Mouse (Mus musculus): ENCODE results near the gene Casr. TPM values are rescaled to one million over a fixed set of nuclear protein-coding genes. Genes with fewer than 3 reads are reported as not detected.

Casr gene
- polyA plus RNA-seq, 1 experiment from 2014 or later: 0.10 TPM

DNA sequence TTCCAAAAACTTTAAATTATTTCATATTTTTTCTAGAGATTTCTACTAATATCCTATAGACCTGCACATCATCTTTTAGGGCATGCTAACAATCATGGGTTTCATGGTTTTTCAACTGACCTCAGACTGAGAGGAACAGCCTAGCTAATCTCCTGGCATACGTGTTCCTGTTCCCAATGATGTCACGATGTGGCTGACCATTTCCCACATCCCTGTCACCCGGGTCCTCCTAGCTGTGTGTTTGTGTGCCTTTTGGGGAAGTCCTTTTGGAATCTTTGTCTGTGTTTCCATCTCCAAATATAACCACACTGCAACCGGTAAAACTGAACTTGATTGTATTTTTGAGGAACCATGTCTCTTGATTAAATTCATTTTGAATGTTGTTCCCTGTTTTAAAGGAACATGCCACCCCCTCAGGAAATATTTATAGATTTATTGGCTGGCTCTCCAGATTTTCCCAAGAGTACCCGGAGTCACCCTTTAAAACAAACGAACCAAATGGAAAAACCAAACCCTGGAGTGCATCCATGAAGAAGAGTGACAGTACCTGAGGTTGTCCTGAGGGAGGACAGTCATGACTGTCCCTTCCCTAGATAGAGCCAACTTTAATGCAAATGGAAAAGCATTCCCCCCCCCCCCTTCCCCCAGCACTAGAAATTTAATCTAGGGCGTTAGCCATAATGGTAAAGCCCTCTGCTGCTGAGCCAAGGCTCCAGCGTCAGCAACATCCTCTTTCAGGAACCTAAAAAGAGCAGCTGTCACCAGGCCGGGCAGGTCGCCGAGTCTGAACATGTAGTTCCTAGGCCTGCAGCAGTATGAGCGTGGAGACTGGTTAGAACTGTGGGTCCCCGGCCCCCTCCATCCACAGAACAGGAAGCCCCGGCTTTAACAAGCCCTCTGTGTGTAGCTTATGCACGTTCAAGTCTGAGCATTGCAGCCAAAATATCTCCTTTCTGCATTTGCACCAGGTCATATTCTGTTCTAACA, 31.1 kb downstream of the Casr start:
- no peaks in the 10 kb centered on the region for H3K27me3 ChIP-seq (ENCODE audit: control insufficient read depth, insufficient read depth, low read length)
- no peak overlapping the region for H3K9ac ChIP-seq (ENCODE audit: low read length)
- DNase-seq (ENCODE audit: low spot score) (no peak), ATAC-seq (ENCODE audit: low FRiP score, low TSS enrichment) (no peak)
- H3K4me3 ChIP-seq (ENCODE audit: low read depth, low read length): no peak overlapping the region
- WGBS: 49% methylated on average over 15 of the region's 15 CpGs
- no peak overlapping the region for H3K4me2 ChIP-seq (replicated peaks; ENCODE audit: low read depth)
- no peaks in the 10 kb centered on the region for H3K36me3 ChIP-seq (ENCODE audit: control insufficient read depth, insufficient read depth, low read length)
- no peaks in the 10 kb centered on the region for H3K4me1 ChIP-seq (replicated peaks; ENCODE audit: control insufficient read depth, insufficient read depth)
- no peaks in the 10 kb centered on the region for H3K9me3 ChIP-seq (ENCODE audit: control insufficient read depth, low read length)
- H3K27ac ChIP-seq (replicated peaks): 0 out of 2 replicates have a peak overlapping the region, but pooled peaks have one; percentile 13
- TF ChIP-seq EP300 (optimal IDR thresholded peaks at IDR 0.05): no peak
- TF ChIP-seq CTCF (IDR thresholded peaks at IDR 0.05; ENCODE audit: low read depth): no peak

DNA sequence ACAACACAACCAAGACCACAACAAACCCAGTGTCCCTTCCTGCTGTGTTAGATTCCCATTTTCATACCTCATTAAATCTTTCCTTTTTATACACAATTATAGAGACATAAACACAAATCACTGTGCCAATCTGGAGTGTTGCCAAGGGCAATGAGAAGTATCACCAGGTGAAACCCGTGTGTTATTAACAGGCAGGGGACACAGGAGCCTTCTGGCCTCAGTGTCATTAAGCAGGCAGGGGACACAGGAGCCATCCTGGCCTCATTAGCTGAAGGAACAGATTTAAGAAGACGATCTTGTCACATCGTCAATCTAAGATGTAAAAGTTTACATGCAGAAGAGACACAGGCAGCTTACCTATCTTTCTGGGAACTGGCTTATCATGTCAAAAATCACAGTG, 33.1 kb downstream of the Casr start:
- no peak overlapping the region for H3K4me3 ChIP-seq (ENCODE audit: low read depth, low read length)
- no peaks in the 10 kb centered on the region for H3K4me1 ChIP-seq (replicated peaks; ENCODE audit: control insufficient read depth, insufficient read depth)
- TF ChIP-seq EP300 (optimal IDR thresholded peaks at IDR 0.05) (no peak), CTCF (IDR thresholded peaks at IDR 0.05; ENCODE audit: low read depth) (no peak)
- H3K9ac ChIP-seq (ENCODE audit: low read length): no peak overlapping the region
- H3K36me3 ChIP-seq (ENCODE audit: control insufficient read depth, insufficient read depth, low read length): no peaks in the 10 kb centered on the region
- H3K9me3 ChIP-seq (ENCODE audit: control insufficient read depth, low read length): no peaks in the 10 kb centered on the region
- no peak for DNase-seq (ENCODE audit: low spot score)
- H3K27me3 ChIP-seq (ENCODE audit: control insufficient read depth, insufficient read depth, low read length): no peaks in the 10 kb centered on the region
- no peak overlapping the region for H3K27ac ChIP-seq (replicated peaks)
- no peak overlapping the region for H3K4me2 ChIP-seq (replicated peaks; ENCODE audit: low read depth)
- ATAC-seq (ENCODE audit: low FRiP score, low TSS enrichment): no peak
- 75% methylated on average over 3 of the region's 3 CpGs for WGBS

- no peak overlapping the region for H3K27ac ChIP-seq (replicated peaks)
- no peak overlapping the region for H3K4me3 ChIP-seq (ENCODE audit: low read depth, low read length)
- ATAC-seq (ENCODE audit: low FRiP score, low TSS enrichment) (no peak), DNase-seq (ENCODE audit: low spot score) (no peak)
- no peak overlapping the region for H3K4me2 ChIP-seq (replicated peaks; ENCODE audit: low read depth)
- H3K9ac ChIP-seq (ENCODE audit: low read length): no peak overlapping the region
- 54% methylated on average over 6 of the region's 6 CpGs for WGBS
- no peaks in the 10 kb centered on the region for H3K9me3 ChIP-seq (ENCODE audit: control insufficient read depth, low read length)
- H3K27me3 ChIP-seq (ENCODE audit: control insufficient read depth, insufficient read depth, low read length): no peaks in the 10 kb centered on the region
- no peaks in the 10 kb centered on the region for H3K4me1 ChIP-seq (replicated peaks; ENCODE audit: control insufficient read depth, insufficient read depth)
- H3K36me3 ChIP-seq (ENCODE audit: control insufficient read depth, insufficient read depth, low read length): no peaks in the 10 kb centered on the region
- TF ChIP-seq EP300 (optimal IDR thresholded peaks at IDR 0.05): no peak
- TF ChIP-seq CTCF (IDR thresholded peaks at IDR 0.05; ENCODE audit: low read depth): no peak
These were observed 35.2 kb downstream of the Casr start for GRCm38 (mm10) chr16:36526596-36527282.

GRCm38 (mm10) chr16:36523095-36523494, 38.8 kb downstream of the Casr start:
- DNase-seq (ENCODE audit: low spot score) (no peak), ATAC-seq (ENCODE audit: low FRiP score, low TSS enrichment) (no peak)
- Histone ChIP-seq H3K9ac (ENCODE audit: low read length) (no peak overlapping the region), H3K4me2 (replicated peaks; ENCODE audit: low read depth) (no peak overlapping the region), H3K4me1 (replicated peaks; ENCODE audit: control insufficient read depth, insufficient read depth) (no peaks in the 10 kb centered on the region), H3K27ac (replicated peaks) (no peak overlapping the region), H3K9me3 (ENCODE audit: control insufficient read depth, low read length) (no peaks in the 10 kb centered on the region), H3K4me3 (ENCODE audit: low read depth, low read length) (no peak overlapping the region), H3K27me3 (ENCODE audit: control insufficient read depth, insufficient read depth, low read length) (no peaks in the 10 kb centered on the region), H3K36me3 (ENCODE audit: control insufficient read depth, insufficient read depth, low read length) (no peaks in the 10 kb centered on the region)
- TF ChIP-seq CTCF (IDR thresholded peaks at IDR 0.05; ENCODE audit: low read depth) (no peak), EP300 (optimal IDR thresholded peaks at IDR 0.05) (no peak)
- 74% methylated on average over 5 of the region's 5 CpGs for WGBS

- Histone ChIP-seq H3K9ac (ENCODE audit: low read length) (no peak overlapping the region), H3K36me3 (ENCODE audit: control insufficient read depth, insufficient read depth, low read length) (no peaks in the 10 kb centered on the region)
- WGBS: 63% methylated on average over 2 of the region's 2 CpGs
These were observed 45.6 kb downstream of the Casr start for GRCm38 (mm10) chr16:36516355-36516754.

More at GRCm38 (mm10) chr16:36516355-36516754, 45.6 kb downstream of the Casr start:
- Histone ChIP-seq H3K4me3 (ENCODE audit: low read depth, low read length) (no peak overlapping the region), H3K4me1 (replicated peaks; ENCODE audit: control insufficient read depth, insufficient read depth) (no peaks in the 10 kb centered on the region), H3K27ac (replicated peaks) (no peak overlapping the region), H3K27me3 (ENCODE audit: control insufficient read depth, insufficient read depth, low read length) (no peaks in the 10 kb centered on the region), H3K4me2 (replicated peaks; ENCODE audit: low read depth) (no peak overlapping the region), H3K9me3 (ENCODE audit: control insufficient read depth, low read length) (no peaks in the 10 kb centered on the region)
- DNase-seq (ENCODE audit: low spot score) (no peak), ATAC-seq (ENCODE audit: low FRiP score, low TSS enrichment) (no peak)
- TF ChIP-seq CTCF (IDR thresholded peaks at IDR 0.05; ENCODE audit: low read depth) (no peak), EP300 (optimal IDR thresholded peaks at IDR 0.05) (no peak)

Data from stomach, postnatal 0 days (tissue).